Mouse (Mus musculus) testis, adult 10 weeks (tissue): Measurements from ENCODE around the gene Lrrc42. TPM values are rescaled to one million over a fixed set of nuclear protein-coding genes. Genes with fewer than 3 reads are reported as not detected.

Source experiments
- polyA plus RNA-seq: library from polyadenylated mRNA; stranded (reverse); fragments of 350-450 nt; fragmentation: Illumina TruSeq; extraction: RNeasy Lipid Tissue Mini Kit (QIAGEN cat#74804); gene quantifications from one replicate; pipeline ENCODE4 v1.2.3, GENCODE M21; 2014; ENCODE audit warnings: low read depth, low replicate concordance

The Lrrc42 gene
- polyA plus RNA-seq: 50.5 TPM

DNA sequence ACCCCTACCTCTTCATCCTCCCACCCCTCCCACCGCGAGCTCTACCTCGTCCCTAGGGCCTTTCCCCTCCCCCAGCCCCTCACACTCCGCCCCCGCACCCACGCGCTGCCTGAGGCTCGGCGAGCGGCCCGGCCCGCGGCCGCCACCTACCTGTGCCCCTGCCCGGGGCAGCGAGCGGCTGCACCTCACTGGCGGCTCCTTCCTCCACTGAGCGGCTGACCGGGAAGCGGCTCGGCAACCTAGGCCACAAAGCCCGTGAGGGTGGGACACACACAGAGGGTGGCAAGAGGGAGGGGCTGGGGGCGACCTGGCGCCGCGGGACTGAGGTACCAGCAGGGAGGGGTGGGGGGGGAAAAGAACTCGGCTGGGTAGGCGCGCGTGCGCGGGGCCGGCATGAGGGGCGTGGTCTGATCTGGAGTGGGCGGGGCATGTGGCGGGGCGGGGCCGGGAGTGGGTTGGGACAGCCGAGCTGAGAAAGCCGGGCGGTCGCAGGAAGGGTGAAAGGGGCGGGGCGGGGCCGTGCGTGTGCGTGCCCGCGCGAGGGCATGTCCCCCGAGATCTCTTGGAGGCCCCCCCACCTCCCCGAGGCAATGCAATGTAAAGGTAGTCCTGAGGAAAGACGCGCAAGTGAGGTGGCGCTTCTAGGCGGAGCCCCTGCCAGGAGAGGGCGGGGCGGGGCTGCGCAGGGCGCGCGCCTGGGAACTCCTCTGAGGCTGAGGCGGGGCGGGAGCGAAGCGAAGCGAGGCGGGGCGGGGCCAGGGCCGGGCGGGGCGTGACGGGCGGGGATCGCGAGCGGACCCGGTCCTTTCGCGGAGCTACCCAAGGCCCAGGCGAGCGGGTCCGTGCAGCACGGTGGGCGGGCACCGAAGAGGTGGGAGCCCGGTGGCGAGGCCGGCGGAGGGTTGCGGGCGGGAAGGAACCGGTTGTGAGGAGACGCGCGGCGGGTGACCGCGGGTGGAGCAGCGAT, at the start of gene Lrrc42, which contains the start of gene Hspb11:
Gene Lrrc42 (minus strand): TSS at position 408 of the 967 bp plus-strand sequence.
Gene Hspb11 (plus strand): TSS at position 469 of the 967 bp plus-strand sequence.

GRCm38 (mm10) chr4:107208880-107209279, 44.5 kb downstream of the Lrrc42 start, which contains the start of gene Ldlrad1:
Gene Ldlrad1 (plus strand): TSS chr4:107209180.

Other genes with a start within 250 kb of the Lrrc42 start
- gene Mrpl37, start 186.7 kb downstream of the Lrrc42 start, polyA plus RNA-seq: 30.4 TPM
- gene Cyb5rl, start 186.5 kb downstream of the Lrrc42 start, polyA plus RNA-seq: 3.7 TPM
- gene Cdcp2, start 156.6 kb downstream of the Lrrc42 start, polyA plus RNA-seq: not detected
- 167 TPM for gene Tmem59, start 75.1 kb downstream of the Lrrc42 start, polyA plus RNA-seq
- 54.0 TPM for gene Tceanc2, start 74.4 kb downstream of the Lrrc42 start, polyA plus RNA-seq
- not detected for gene Ldlrad1, start 44.4 kb downstream of the Lrrc42 start, polyA plus RNA-seq
- gene Hspb11, start 61 bp upstream of the Lrrc42 start, polyA plus RNA-seq: 91.9 TPM
- gene Dio1, start 53.6 kb upstream of the Lrrc42 start, polyA plus RNA-seq: 0.20 TPM
- gene Yipf1, start 60.8 kb upstream of the Lrrc42 start, polyA plus RNA-seq: 47.6 TPM
- gene Ndc1, start 114.3 kb upstream of the Lrrc42 start, polyA plus RNA-seq: 17.8 TPM
- not detected for gene Glis1, start 181.1 kb upstream of the Lrrc42 start, polyA plus RNA-seq